Comparison of ENCODE assay signal across 27 mouse cellular contexts in genomic region chr12:49940818-49941217, GRCm38 (mm10).
"Had no signal": no experiment of that assay in that cellular context is flagged by ENCODE, and none has a peak within 500 bp of the region (broad histone marks: within the 10 kb centered on the region; RNA-seq: fewer than 3 reads in every experiment).

No protein-coding gene starts in this region.

- H3K4me2 ChIP-seq: embryonic facial prominence, embryonic 12.5 days; embryonic facial prominence, embryonic 13.5 days; embryonic facial prominence, embryonic 15.5 days; forebrain, embryonic 12.5 days; forebrain, embryonic 15.5 days had no signal

- H3K4me1 ChIP-seq: embryonic facial prominence, embryonic 12.5 days; embryonic facial prominence, embryonic 13.5 days; embryonic facial prominence, embryonic 15.5 days; heart, embryonic 10.5 days had no signal

- H3K9ac ChIP-seq: embryonic facial prominence, embryonic 12.5 days; embryonic facial prominence, embryonic 13.5 days; embryonic facial prominence, embryonic 15.5 days; forebrain, embryonic 12.5 days; forebrain, embryonic 15.5 days; forebrain, postnatal 0 days had no signal

- H3K27me3 ChIP-seq: embryonic facial prominence, embryonic 12.5 days; embryonic facial prominence, embryonic 13.5 days; embryonic facial prominence, embryonic 15.5 days; forebrain, embryonic 12.5 days; forebrain, embryonic 15.5 days had no signal

- H3K4me3 ChIP-seq: embryonic facial prominence, embryonic 10.5 days; embryonic facial prominence, embryonic 12.5 days; embryonic facial prominence, embryonic 13.5 days; embryonic facial prominence, embryonic 15.5 days; erythroblast, embryonic 14.5 days; forebrain, embryonic 10.5 days; forebrain, embryonic 12.5 days; forebrain, embryonic 15.5 days; gastrocnemius, adult 2 months; heart, adult 2 months; heart, embryonic 10.5 days had no signal

- ATAC-seq: forebrain, embryonic 14.5 days; forebrain, embryonic 15.5 days; forebrain, embryonic 16.5 days; forebrain, postnatal 0 days had no signal

- H3K9me3 ChIP-seq: embryonic facial prominence, embryonic 10.5 days; embryonic facial prominence, embryonic 12.5 days; embryonic facial prominence, embryonic 13.5 days; embryonic facial prominence, embryonic 15.5 days; forebrain, embryonic 10.5 days; forebrain, embryonic 12.5 days; forebrain, embryonic 15.5 days; heart, embryonic 10.5 days had no signal

- H3K27ac ChIP-seq: embryonic facial prominence, embryonic 10.5 days; embryonic facial prominence, embryonic 12.5 days; embryonic facial prominence, embryonic 13.5 days; embryonic facial prominence, embryonic 15.5 days; forebrain, embryonic 10.5 days; forebrain, embryonic 12.5 days; forebrain, embryonic 15.5 days; gastrocnemius, adult 2 months; heart, adult 2 months; heart, embryonic 10.5 days had no signal

- DNase-seq: cerebellum, adult 9-10 months; cerebellum, adult 9-11 months; cerebellum, postnatal 10 days; cerebellum, postnatal 14 days; cerebellum, postnatal 25 days; cerebellum, postnatal 36 days; embryo, embryonic 11 days; forebrain, postnatal 0 days; gastrocnemius, adult 2 months; gastrocnemius, postnatal 10 days; gastrocnemius, postnatal 14 days; gastrocnemius, postnatal 25 days; gastrocnemius, postnatal 36 days; heart, adult 11 months; heart, adult 18-20 months; heart, adult 2 months had no signal

- H3K36me3 ChIP-seq: embryonic facial prominence, embryonic 10.5 days; embryonic facial prominence, embryonic 12.5 days; embryonic facial prominence, embryonic 13.5 days; embryonic facial prominence, embryonic 15.5 days; forebrain, embryonic 10.5 days; forebrain, embryonic 12.5 days; forebrain, embryonic 15.5 days; heart, embryonic 10.5 days had no signal
